ENCODE assay signal across 11 mouse cellular contexts in genomic region chr14:12388806-12389436, GRCm38 (mm10). TPM values are rescaled to one million over a fixed set of nuclear protein-coding genes. Genes with fewer than 3 reads are reported as not detected.
A peak's percentile ranks its signal among the peaks of the same experiment; 100 is the strongest.
DNase-seq lines count a peak whose midpoint lies in the region; ATAC-seq and TF ChIP-seq lines count a peak whose summit lies in the region.
"Had no signal": no experiment of that assay in that cellular context is flagged by ENCODE, and none has a peak within 500 bp of the region (broad histone marks: within the 10 kb centered on the region; RNA-seq: fewer than 3 reads in every experiment).

No protein-coding gene starts in this region.

- H3K36me3 ChIP-seq in ES-Bruce4 (ENCODE audit: control insufficient read depth, insufficient read depth, low read length, poor library complexity, severe bottlenecking), result no peaks in the 10 kb centered on the region
- H3K36me3 ChIP-seq in forebrain, embryonic 16.5 days (ENCODE audit: control insufficient read depth, insufficient read depth), result no peaks in the 10 kb centered on the region
- no peaks in the 10 kb centered on the region for H3K36me3 ChIP-seq in midbrain, embryonic 11.5 days (ENCODE audit: control insufficient read depth, insufficient read depth, low read length)
- H3K36me3 ChIP-seq: embryonic facial prominence, embryonic 12.5 days; liver, embryonic 12.5 days had no signal

- 0 out of 2 replicates have a peak, but pooled peaks have one; percentile 55 for TF ChIP-seq EP300 in ES-Bruce4 (IDR thresholded peaks at IDR 0.05; ENCODE audit: insufficient read depth, low read depth, low read length)

- no peak overlapping the region for H3K9ac ChIP-seq in ES-Bruce4 (ENCODE audit: low read depth, poor library complexity, severe bottlenecking)
- H3K9ac ChIP-seq in forebrain, embryonic 16.5 days (replicated peaks; ENCODE audit: low read depth, low read length), result 0 out of 2 replicates have a peak overlapping the region, but pooled peaks have one; percentile 5
- no peak overlapping the region for H3K9ac ChIP-seq in midbrain, embryonic 11.5 days (ENCODE audit: low read length)
- H3K9ac ChIP-seq: embryonic facial prominence, embryonic 12.5 days; liver, embryonic 12.5 days had no signal

- peak; percentile 89 to 91 for DNase-seq in cerebellum, postnatal 14 days
- DNase-seq in midbrain, embryonic 11.5 days (ENCODE audit: low spot score, missing footprints), result peak; percentile 91
- no peak for DNase-seq in lung, postnatal 10 days
- no peak for DNase-seq in layer of hippocampus, adult 2 months (ENCODE audit: low spot score in 2 of 2)
- DNase-seq in thymus, postnatal 0 days (ENCODE audit: low spot score), result no peak
- no peak for DNase-seq in urinary bladder, postnatal 4 days (ENCODE audit: low spot score in 2 of 2)
- DNase-seq: kidney, postnatal 36 days had no signal

- H3K4me1 ChIP-seq in ES-Bruce4 (ENCODE audit: control insufficient read depth, insufficient read depth, low read length), result peaks cover 1% of the 10 kb centered on the region
- H3K4me1 ChIP-seq in forebrain, embryonic 16.5 days (replicated peaks; ENCODE audit: control insufficient read depth, insufficient read depth, low read length), result peaks cover 61% of the 10 kb centered on the region
- peaks cover 38% of the 10 kb centered on the region for H3K4me1 ChIP-seq in midbrain, embryonic 11.5 days (ENCODE audit: control insufficient read depth, insufficient read depth, low read length)
- H3K4me1 ChIP-seq: liver, embryonic 12.5 days had no signal

- TF ChIP-seq CTCF in ES-Bruce4 (IDR thresholded peaks at IDR 0.05; ENCODE audit: low read depth, low read length), result no peak
- TF ChIP-seq CTCF in layer of hippocampus, adult 2 months (conservative IDR thresholded peaks at IDR 0.05), result no peak

- H3K27ac ChIP-seq in ES-Bruce4 (ENCODE audit: insufficient read depth, low read length), result no peak overlapping the region
- peak overlapping the region; percentile 62 for H3K27ac ChIP-seq in forebrain, embryonic 16.5 days (ENCODE audit: low read length)
- no peak overlapping the region for H3K27ac ChIP-seq in midbrain, embryonic 11.5 days (ENCODE audit: low read depth, low read length)
- no peak overlapping the region for H3K27ac ChIP-seq in layer of hippocampus, adult 2 months
- H3K27ac ChIP-seq: embryonic facial prominence, embryonic 12.5 days; liver, embryonic 12.5 days had no signal

- TF ChIP-seq POLR2A in ES-Bruce4 (IDR thresholded peaks at IDR 0.05; ENCODE audit: insufficient read depth, low read length), result no peak

- H3K27me3 ChIP-seq in ES-Bruce4 (ENCODE audit: control insufficient read depth, insufficient read depth, low read length, poor library complexity, severe bottlenecking), result peaks cover 4% of the 10 kb centered on the region
- 0 out of 2 replicates have a peak, but pooled peaks cover 4% of the 10 kb centered on the region for H3K27me3 ChIP-seq in forebrain, embryonic 16.5 days (replicated peaks; ENCODE audit: control insufficient read depth, insufficient read depth, low read length)
- H3K27me3 ChIP-seq in midbrain, embryonic 11.5 days (ENCODE audit: control insufficient read depth, insufficient read depth, low read length), result peaks cover 83% of the 10 kb centered on the region
- H3K27me3 ChIP-seq: liver, embryonic 12.5 days had no signal

- no peak overlapping the region for H3K4me3 ChIP-seq in ES-Bruce4 (ENCODE audit: low read depth, low read length)
- H3K4me3 ChIP-seq in forebrain, embryonic 16.5 days (replicated peaks; ENCODE audit: low read length), result no peak overlapping the region
- no peak overlapping the region for H3K4me3 ChIP-seq in midbrain, embryonic 11.5 days (ENCODE audit: low read depth, low read length)
- H3K4me3 ChIP-seq in layer of hippocampus, adult 2 months, result no peak overlapping the region
- H3K4me3 ChIP-seq: embryonic facial prominence, embryonic 12.5 days; liver, embryonic 12.5 days had no signal

- ATAC-seq in forebrain, embryonic 16.5 days, result peak; percentile 49
- peak; percentile 49 for ATAC-seq in midbrain, embryonic 11.5 days (ENCODE audit: low FRiP score)
- ATAC-seq: liver, embryonic 12.5 days had no signal

- 0 out of 2 replicates have a peak overlapping the region, but pooled peaks have one; percentile 29 for H3K4me2 ChIP-seq in forebrain, embryonic 16.5 days (ENCODE audit: low read length)
- no peak overlapping the region; the same call in 1 of the 2 replicates for H3K4me2 ChIP-seq in midbrain, embryonic 11.5 days
- H3K4me2 ChIP-seq: embryonic facial prominence, embryonic 12.5 days; liver, embryonic 12.5 days had no signal

- no peaks in the 10 kb centered on the region for H3K9me3 ChIP-seq in ES-Bruce4 (replicated peaks; ENCODE audit: control insufficient read depth, insufficient read depth, low read length, poor library complexity, severe bottlenecking)
- no peaks in the 10 kb centered on the region for H3K9me3 ChIP-seq in forebrain, embryonic 16.5 days (ENCODE audit: control insufficient read depth, low read length)
- H3K9me3 ChIP-seq in midbrain, embryonic 11.5 days (ENCODE audit: control insufficient read depth, low read length), result no peaks in the 10 kb centered on the region
- H3K9me3 ChIP-seq: embryonic facial prominence, embryonic 12.5 days; liver, embryonic 12.5 days had no signal

- 5% methylated on average over 14 of the region's 14 CpGs for WGBS in forebrain, embryonic 16.5 days
- WGBS in midbrain, embryonic 11.5 days, result 2% methylated on average over 14 of the region's 14 CpGs

RNA-seq across cellular contexts. Expression of gene Fezf2, which starts 40.9 kb away (rescaled TPM):
- polyA plus RNA-seq in ES-Bruce4 (2011; ENCODE audit: insufficient read depth, insufficient read length, low read depth, missing spikeins), result not detected in 2 replicates
- 85.1 and 93.0 TPM in 2 replicates for polyA plus RNA-seq in forebrain, embryonic 16.5 days (2015; fragmentation: Nextera tagmentation; extraction: Ambion mirVana)
- polyA plus RNA-seq in midbrain, embryonic 11.5 days (2014; fragmentation: Nextera tagmentation; extraction: Ambion mirVana), result 3.1 and 3.8 TPM in 2 replicates
- total RNA-seq in layer of hippocampus, adult 2 months (2021), result 10 to 100 TPM; 40.4 to 46.2 TPM
- polyA plus RNA-seq in thymus, postnatal 0 days (2015; fragmentation: Nextera tagmentation; extraction: Ambion mirVana), result 5.4 and 6.7 TPM in 2 replicates
- polyA plus RNA-seq: liver, embryonic 12.5 days had no signal

Comparison
In these comparisons a context has a peak if more than half of its experiments do, and no peak if none do; other contexts are left out.
1. DNase-seq: peak in cerebellum, postnatal 14 days (2 of 2) and midbrain, embryonic 11.5 days (single experiment); none in lung, postnatal 10 days (single experiment), layer of hippocampus, adult 2 months (0 of 2), thymus, postnatal 0 days (single experiment) and urinary bladder, postnatal 4 days (0 of 2).
2. RNA of gene Fezf2, which starts 40.9 kb away (polyA plus RNA-seq): 85.1 to 93.0 TPM in forebrain, embryonic 16.5 days; 5.4 to 6.7 TPM in thymus, postnatal 0 days, 3.1 to 3.8 TPM in midbrain, embryonic 11.5 days and not detected in ES-Bruce4; every median in the first group is over 10 times any median in the second.